Mouse (Mus musculus) heart, postnatal 10 days (tissue): ENCODE data around the gene Lpgat1. TPM values are rescaled to one million over a fixed set of nuclear protein-coding genes. Genes with fewer than 3 reads are reported as not detected.
A peak's percentile ranks its signal among the peaks of the same experiment; 100 is the strongest.

Source experiments
- DNase-seq, 2 experiments: peaks; one replicate each; pipeline ENCODE4 v3.0.0; 2021
- intact Hi-C: fragments of 180-260 bp; cut with DNase I; formaldehyde crosslinking; loops from one replicate; pipeline ENCODE4 v1.15.1; 2025
- total RNA-seq, 2 experiments: library from RNA; stranded (reverse); gene quantifications; 2 replicates each; pipeline ENCODE4 v1.2.3; 2021

The Lpgat1 gene
- total RNA-seq, 2 experiments from 2014 or later: 93.1 to 93.3 TPM

- intact Hi-C loops: no loop called here
- DNase-seq: no peak
Observed at GRCm38 (mm10) chr1:191802093-191802819, 84.6 kb downstream of the Lpgat1 start.

GRCm38 (mm10) chr1:191802820-191803655 is 85.4 kb downstream of the Lpgat1 start:
- intact Hi-C loops: no loop called here
- DNase-seq: peak; percentile 33

- no peak for DNase-seq
- intact Hi-C loops: no loop called here
Observed at GRCm38 (mm10) chr1:191804747-191805146, 87.1 kb downstream of the Lpgat1 start.

- intact Hi-C loops: no loop called here
- DNase-seq: no peak
Observed at GRCm38 (mm10) chr1:191805788-191806187, 88.2 kb downstream of the Lpgat1 start.

- no peak for DNase-seq
- intact Hi-C loops: no loop called here
Observed at GRCm38 (mm10) chr1:191806740-191807139, 89.1 kb downstream of the Lpgat1 start.

- intact Hi-C loops: no loop called here
- no peak for DNase-seq
Observed at GRCm38 (mm10) chr1:191807979-191808378, 90.3 kb downstream of the Lpgat1 start.

- DNase-seq: peak in 1 of 2 experiments; percentile 20
- intact Hi-C loops: no loop called here
Observed at GRCm38 (mm10) chr1:191808688-191809223, 91.1 kb downstream of the Lpgat1 start.

GRCm38 (mm10) chr1:191811774-191812173 is 94.1 kb downstream of the Lpgat1 start:
- DNase-seq: no peak
- intact Hi-C loops: no loop called here

- intact Hi-C loops: no loop called here
- DNase-seq: no peak
Observed at GRCm38 (mm10) chr1:191812949-191813691, 95.5 kb downstream of the Lpgat1 start.

- intact Hi-C loops: no loop called here
Observed at GRCm38 (mm10) chr1:191814240-191814639, 96.6 kb downstream of the Lpgat1 start.

GRCm38 (mm10) chr1:191814935-191815334 is 97.3 kb downstream of the Lpgat1 start:
- intact Hi-C loops: loop anchor here (5.0 kb wide), 2 partner anchors 98 to 503 kb away; partner anchors contain the start of gene Lpgat1
- DNase-seq: peak in 1 of 2 experiments; percentile 15

More at GRCm38 (mm10) chr1:191814240-191814639, 96.6 kb downstream of the Lpgat1 start:
- DNase-seq: no peak

- no peak for DNase-seq
- intact Hi-C loops: loop anchor here (5.0 kb wide), 2 partner anchors 99 to 504 kb away; partner anchors contain the start of gene Lpgat1
Observed at GRCm38 (mm10) chr1:191816596-191816995, 99.0 kb downstream of the Lpgat1 start.

- intact Hi-C loops: loop anchor here (2.0 to 5.0 kb wide), 3 partner anchors 100 to 505 kb away; partner anchors contain the start of gene Lpgat1
- DNase-seq: peak; percentile 90 to 93
Observed at GRCm38 (mm10) chr1:191817418-191818144, 99.9 kb downstream of the Lpgat1 start.

GRCm38 (mm10) chr1:191818145-191818631 is 100.6 kb downstream of the Lpgat1 start:
- intact Hi-C loops: loop anchor here (2.0 to 5.0 kb wide), 3 partner anchors 101 to 506 kb away; partner anchors contain the start of gene Lpgat1
- DNase-seq: no peak

GRCm38 (mm10) chr1:191819026-191819425 is 101.4 kb downstream of the Lpgat1 start:
- intact Hi-C loops: loop anchor here (2.0 to 5.0 kb wide), 3 partner anchors 102 to 507 kb away; partner anchors contain the start of gene Lpgat1
- no peak for DNase-seq

- no peak for DNase-seq
- intact Hi-C loops: loop anchor here (5.0 kb wide), 1 partner anchor 424 kb away; no protein-coding TSS in a partner anchor
Observed at GRCm38 (mm10) chr1:191820951-191821325, 103.3 kb downstream of the Lpgat1 start.

GRCm38 (mm10) chr1:191821326-191822091 is 103.9 kb downstream of the Lpgat1 start, which contains the start of gene Nek2:
Gene Nek2, plus strand, starts transcription at chr1:191821444.
- peak; percentile 97 to 99 for DNase-seq
- intact Hi-C loops: loop anchor here (5.0 kb wide), 1 partner anchor 424 kb away; no protein-coding TSS in a partner anchor

- intact Hi-C loops: no loop called here
- no peak for DNase-seq
Observed at GRCm38 (mm10) chr1:191829124-191829523, 111.5 kb downstream of the Lpgat1 start.
